Mouse (Mus musculus): ENCODE results near the gene Lmtk2. TPM values are rescaled to one million over a fixed set of nuclear protein-coding genes. Genes with fewer than 3 reads are reported as not detected.

Gene Lmtk2
- 15.7 and 17.4 TPM in 2 replicates for polyA plus RNA-seq (2012; rRNA removed; ENCODE audit: low replicate concordance)

GRCm38 (mm10) chr5:144100149-144100935 is at the start of gene Lmtk2:
Lmtk2 (plus strand) TSS chr5:144100436.

GRCm38 (mm10) chr5:144189950-144190583 is 89.8 kb downstream of the Lmtk2 start, which contains the start of gene Bhlha15:
Bhlha15 (plus strand) TSS chr5:144190286.

GRCm38 (mm10) chr5:144223503-144223862 is 123.2 kb downstream of the Lmtk2 start, which contains the start of gene Tecpr1:
Tecpr1 (minus strand) TSS chr5:144223615.

Other genes with a start within 250 kb of the Lmtk2 start
- 0.23 TPM in 1 of 2 replicates, not detected in the other for gene Ankrd61, start 202.8 kb upstream of the Lmtk2 start, polyA plus RNA-seq (2012; rRNA removed; ENCODE audit: low replicate concordance)
- 43.3 and 56.2 TPM in 2 replicates for gene Aimp2, start 190.6 kb upstream of the Lmtk2 start, polyA plus RNA-seq (2012; rRNA removed; ENCODE audit: low replicate concordance)
- 2.6 and 5.1 TPM in 2 replicates for gene Pms2, start 190.5 kb upstream of the Lmtk2 start, polyA plus RNA-seq (2012; rRNA removed; ENCODE audit: low replicate concordance)
- not detected in 2 replicates for gene Gm42421, start 172.3 kb upstream of the Lmtk2 start, polyA plus RNA-seq (2012; rRNA removed; ENCODE audit: low replicate concordance)
- 0.66 and 0.68 TPM in 2 replicates for gene Rsph10b, start 167.4 kb upstream of the Lmtk2 start, polyA plus RNA-seq (2012; rRNA removed; ENCODE audit: low replicate concordance)
- gene Ccz1, start 85.6 kb upstream of the Lmtk2 start, polyA plus RNA-seq (2012; rRNA removed; ENCODE audit: low replicate concordance) = 17.4 and 17.8 TPM in 2 replicates
- not detected in 2 replicates for gene Ocm, start 73.8 kb upstream of the Lmtk2 start, polyA plus RNA-seq (2012; rRNA removed; ENCODE audit: low replicate concordance)
- gene Bhlha15, start 89.8 kb downstream of the Lmtk2 start, polyA plus RNA-seq (2012; rRNA removed; ENCODE audit: low replicate concordance) = 0.07 and 0.35 TPM in 2 replicates
- 51.3 and 79.4 TPM in 2 replicates for gene Tecpr1, start 123.2 kb downstream of the Lmtk2 start, polyA plus RNA-seq (2012; rRNA removed; ENCODE audit: low replicate concordance)
- 103 and 123 TPM in 2 replicates for gene Bri3, start 144.0 kb downstream of the Lmtk2 start, polyA plus RNA-seq (2012; rRNA removed; ENCODE audit: low replicate concordance)